Mouse (Mus musculus) effector memory CD4-positive, alpha-beta T cell, adult 7 months (primary cell): ENCODE results near the gene Irx1. TPM values are rescaled to one million over a fixed set of nuclear protein-coding genes. Genes with fewer than 3 reads are reported as not detected.

ENCODE experiments used
- polyA plus RNA-seq: library from polyadenylated mRNA; unstranded; fragments of 100-300 nt; shearing (Covaris generic); gene quantifications from one replicate; pipeline ENCODE4 v1.2.1, GENCODE M21; 2017

Gene Irx1
- polyA plus RNA-seq = 0.48 TPM

DNA sequence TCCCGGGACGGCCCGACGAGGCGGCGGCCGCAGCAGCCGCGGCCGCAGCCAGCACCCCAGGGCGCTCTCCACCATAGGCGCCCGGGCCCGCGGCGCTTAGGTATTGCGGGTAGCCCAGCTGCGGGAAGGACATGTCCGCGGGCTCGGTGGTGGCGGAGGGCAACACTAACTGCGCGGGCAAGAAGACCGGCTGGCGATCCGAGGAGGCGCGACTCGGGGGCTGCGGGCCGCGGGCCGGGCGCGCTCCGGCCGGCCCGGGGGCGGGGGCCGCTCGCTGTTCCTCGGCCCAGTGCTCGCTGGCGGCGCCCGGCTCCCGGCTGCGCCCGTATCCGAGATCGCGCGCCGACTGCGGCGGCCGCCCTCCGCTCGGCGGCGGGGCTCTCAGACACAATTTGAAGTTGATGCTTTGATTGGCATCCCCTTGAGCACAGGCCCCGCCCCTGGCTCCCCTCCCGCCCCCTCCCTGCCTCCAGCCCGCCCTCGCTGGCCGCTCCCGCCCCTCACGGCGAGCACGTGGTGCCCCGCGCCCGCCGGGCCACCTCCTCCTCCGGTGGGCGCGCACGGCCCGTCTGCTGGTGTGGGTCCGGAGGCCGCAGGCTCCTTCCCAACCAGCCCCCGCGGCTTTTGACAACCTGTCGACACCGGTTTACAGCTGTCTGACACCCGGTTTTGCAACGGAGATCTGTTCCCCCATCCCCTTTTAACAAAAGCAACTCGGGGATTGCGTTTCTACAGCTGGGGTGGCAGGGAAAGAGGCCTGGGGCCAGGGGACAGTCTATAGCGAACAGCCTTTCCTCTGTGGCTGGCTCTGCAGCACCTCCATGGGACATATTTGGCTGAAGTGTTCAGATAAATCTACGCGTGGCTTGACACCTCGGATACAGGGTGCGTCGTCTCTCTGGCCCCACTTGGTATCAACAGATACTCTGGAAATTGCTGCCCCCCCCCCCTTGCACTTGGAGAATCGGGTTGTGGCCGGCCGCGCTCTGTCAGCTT lies at the start of gene Irx1:
Gene Irx1 (minus strand): TSS at position 368 of the 996 bp plus-strand sequence.

